Mouse (Mus musculus) central nervous system, embryonic 11.5 days (tissue): ENCODE measurements around the gene Hectd3. TPM values are rescaled to one million over a fixed set of nuclear protein-coding genes. Genes with fewer than 3 reads are reported as not detected.

ENCODE experiments used
- polyA plus RNA-seq: library from polyadenylated mRNA; depleted of rRNA; stranded (reverse); fragments of >200 nt; gene quantifications from 2 replicates; pipeline ENCODE4 v1.2.3, GENCODE M21; 2012; rRNA removed

The Hectd3 gene
- 19.0 and 23.6 TPM in 2 replicates for polyA plus RNA-seq

DNA sequence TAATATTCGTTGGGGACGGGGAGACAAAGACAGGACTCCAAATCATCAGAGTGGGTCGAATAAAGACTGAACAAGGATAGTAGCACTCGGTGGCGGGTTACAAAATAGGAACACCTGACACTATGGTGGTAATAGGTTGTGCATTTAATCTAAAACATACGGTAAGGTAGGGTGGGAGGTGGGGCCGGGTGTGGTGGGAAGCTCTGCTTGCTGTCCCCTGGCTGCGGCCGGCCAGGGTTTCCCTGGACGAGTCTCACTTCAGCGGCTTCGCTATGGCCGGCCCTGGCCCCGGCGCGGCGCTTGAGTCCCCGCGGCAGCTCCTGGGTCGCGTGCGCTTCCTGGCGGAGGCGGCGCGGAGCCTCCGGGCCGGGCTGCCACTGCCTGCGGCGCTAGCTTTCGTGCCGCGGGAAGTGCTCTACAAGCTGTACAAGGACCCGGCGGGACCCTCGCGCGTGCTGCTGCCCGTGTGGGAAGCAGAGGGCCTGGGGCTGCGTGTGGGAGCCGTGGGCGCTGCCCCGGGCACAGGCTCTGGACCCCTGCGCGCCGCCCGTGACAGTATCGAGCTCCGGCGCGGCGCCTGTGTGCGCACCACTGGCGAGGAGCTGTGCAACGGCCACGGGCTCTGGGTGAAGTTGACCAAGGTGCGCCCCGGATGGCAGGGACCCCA is at the start of gene Hectd3:
Gene Hectd3, plus strand, starts transcription at position 187 of the 667 bp plus-strand sequence.

DNA sequence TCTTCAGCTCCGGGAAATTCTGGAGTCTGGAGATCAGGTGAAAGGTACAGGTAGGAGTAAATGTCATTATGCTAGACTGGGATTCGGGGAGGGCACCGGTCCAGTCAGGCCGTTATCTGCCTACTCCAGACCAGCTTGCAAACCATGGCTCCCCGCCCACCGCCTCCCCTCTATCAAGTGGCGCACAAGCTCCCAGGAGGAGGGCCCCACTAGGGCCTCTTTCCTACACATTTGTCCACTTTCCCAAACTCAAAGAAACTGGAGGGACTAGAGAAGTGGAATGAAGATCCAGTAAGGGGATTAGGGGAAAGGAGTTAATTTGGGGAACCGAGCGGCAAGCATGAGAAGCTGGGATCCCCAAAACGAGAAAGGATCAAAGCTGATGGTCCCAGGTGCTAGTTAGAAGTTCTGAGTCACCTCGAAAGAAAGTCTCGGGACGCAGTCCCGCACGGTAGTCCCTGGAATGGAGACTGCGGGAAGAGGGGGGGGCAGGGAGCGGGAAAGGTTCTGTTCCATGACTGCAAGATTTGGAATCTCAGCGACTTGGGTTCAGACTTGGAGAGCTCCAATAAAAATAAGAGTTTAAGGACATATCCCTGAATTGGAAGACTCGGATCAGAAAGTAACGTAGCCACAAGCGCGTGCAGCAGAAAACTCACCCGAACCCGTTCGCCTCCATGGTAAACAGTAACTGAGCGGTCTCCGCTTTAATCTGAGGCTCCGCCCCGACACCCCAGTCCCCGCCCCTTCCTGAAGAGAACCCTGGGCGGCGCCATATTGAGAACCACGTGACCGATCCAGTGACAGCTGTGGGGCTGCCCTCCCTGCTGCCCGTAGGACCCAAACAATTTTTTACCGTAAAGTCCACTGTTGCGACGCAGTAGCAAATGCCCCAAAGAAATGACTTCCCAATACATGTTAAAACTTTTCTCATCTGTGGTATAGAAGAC is 1.2 kb upstream of the Hectd3 start, which contains the start of gene Urod:
Gene Urod, minus strand, starts transcription at position 742 of the 950 bp plus-strand sequence.

DNA sequence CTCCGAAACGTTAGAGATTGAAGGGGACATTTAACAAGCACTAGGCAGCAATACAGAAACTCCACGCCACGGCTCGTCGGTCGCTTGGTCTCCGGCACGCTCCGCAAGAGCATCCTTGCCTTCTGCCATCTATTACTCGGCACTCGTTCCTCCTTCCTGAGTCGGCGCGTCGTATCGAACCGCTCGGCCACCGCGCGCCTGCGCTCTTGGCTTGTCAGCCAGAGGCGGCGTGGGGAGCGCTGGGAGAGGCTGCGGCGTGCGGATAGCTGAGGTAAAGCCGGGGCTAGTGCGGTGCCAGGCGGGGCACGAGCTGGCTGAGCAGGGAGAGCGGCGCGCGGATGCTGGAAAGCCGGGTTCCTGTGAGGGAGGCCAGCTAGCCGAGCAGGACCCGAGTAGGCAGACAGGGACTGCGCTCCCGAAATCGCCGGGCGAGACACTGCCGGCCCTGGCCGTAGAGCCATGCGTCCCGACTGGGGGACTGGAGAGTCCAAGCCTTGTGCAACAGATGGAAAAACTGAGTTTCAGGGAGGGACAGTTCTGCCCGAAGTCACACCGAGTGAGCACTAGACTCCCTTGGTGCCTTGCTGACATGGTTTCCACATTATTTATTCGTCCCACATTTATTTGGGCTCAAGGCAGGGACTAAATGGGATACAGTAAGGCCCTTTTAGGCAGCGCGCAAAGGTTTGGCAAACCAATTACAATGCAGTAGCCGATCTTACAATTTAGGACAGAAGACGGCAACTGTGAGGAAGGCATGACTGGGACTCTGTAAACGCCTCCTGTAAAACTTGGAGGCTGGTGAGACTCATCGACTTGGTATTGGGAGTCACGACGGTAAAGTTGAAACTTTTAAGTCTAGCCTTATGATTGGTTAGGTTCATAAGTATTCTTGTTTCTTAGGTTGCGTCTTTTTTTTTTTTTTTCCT is 24.4 kb downstream of the Hectd3 start, which contains the start of gene Eif2b3:
Gene Eif2b3, plus strand, starts transcription at position 197 of the 929 bp plus-strand sequence.

Other genes starting within 250 kb of the Hectd3 start
- gene Toe1, start 187.7 kb upstream of the Hectd3 start, polyA plus RNA-seq, result 32.8 and 42.0 TPM in 2 replicates
- gene Mutyh, start 187.6 kb upstream of the Hectd3 start, polyA plus RNA-seq, result 21.6 and 26.6 TPM in 2 replicates
- gene Hpdl, start 173.6 kb upstream of the Hectd3 start, polyA plus RNA-seq, result 0.28 and 0.76 TPM in 2 replicates
- gene Zswim5, start 117.9 kb upstream of the Hectd3 start, polyA plus RNA-seq, result 13.2 and 16.7 TPM in 2 replicates
- 110 and 144 TPM in 2 replicates for gene Urod, start 904 bp upstream of the Hectd3 start, polyA plus RNA-seq
- 32.6 and 34.8 TPM in 2 replicates for gene Eif2b3, start 24.1 kb downstream of the Hectd3 start, polyA plus RNA-seq
- 7.6 and 11.2 TPM in 2 replicates for gene Ptch2, start 100.8 kb downstream of the Hectd3 start, polyA plus RNA-seq
- 7.0 and 7.2 TPM in 2 replicates for gene Btbd19, start 130.4 kb downstream of the Hectd3 start, polyA plus RNA-seq
- gene Tctex1d4, start 131.5 kb downstream of the Hectd3 start, polyA plus RNA-seq, result 0.12 TPM in 1 of 2 replicates, not detected in the other
- 19.4 and 24.6 TPM in 2 replicates for gene Plk3, start 138.6 kb downstream of the Hectd3 start, polyA plus RNA-seq
- gene Rps8, start 160.9 kb downstream of the Hectd3 start, polyA plus RNA-seq, result 1,842 and 2,075 TPM in 2 replicates
- gene Kif2c, start 187.3 kb downstream of the Hectd3 start, polyA plus RNA-seq, result 66.2 and 72.0 TPM in 2 replicates